ENCODE assay signal across 19 mouse cellular contexts in the genomic region with DNA sequence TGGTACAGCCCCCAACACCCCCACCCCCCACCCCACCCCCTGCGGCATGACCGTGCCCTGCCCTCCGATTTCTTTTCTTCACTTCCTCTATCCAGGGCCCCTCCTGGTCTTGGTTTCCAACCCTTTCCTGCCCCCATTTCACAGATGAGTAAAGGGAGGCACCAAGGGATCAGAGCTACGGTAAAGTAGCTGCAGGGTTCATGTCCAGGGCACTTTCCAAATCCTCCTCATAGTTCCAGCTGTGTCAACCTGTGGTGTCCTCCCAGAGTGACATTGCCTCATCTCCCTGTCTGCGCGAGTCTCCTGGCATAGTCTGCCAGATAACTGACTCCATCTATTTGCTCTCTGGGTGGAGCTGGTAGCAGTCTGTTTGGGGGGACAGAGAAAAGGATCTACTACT. TPM values are rescaled to one million over a fixed set of nuclear protein-coding genes. Genes with fewer than 3 reads are reported as not detected.
DNase-seq lines count a peak whose midpoint lies in the region; ATAC-seq and TF ChIP-seq lines count a peak whose summit lies in the region.
"Had no signal": no experiment of that assay in that cellular context is flagged by ENCODE, and none has a peak within 500 bp of the region (broad histone marks: within the 10 kb centered on the region; RNA-seq: fewer than 3 reads in every experiment).

No protein-coding gene starts in this region.

- no peaks in the 10 kb centered on the region for H3K36me3 ChIP-seq in hindbrain, embryonic 10.5 days
- H3K36me3 ChIP-seq in hindbrain, embryonic 12.5 days = no peaks in the 10 kb centered on the region
- H3K36me3 ChIP-seq in lung, embryonic 15.5 days = peaks cover 12% of the 10 kb centered on the region; the same call in 1 of the 2 replicates
- no peaks in the 10 kb centered on the region for H3K36me3 ChIP-seq in liver, postnatal 0 days (replicated peaks; ENCODE audit: insufficient read depth, low read length)
- H3K36me3 ChIP-seq: limb, embryonic 12.5 days; midbrain, embryonic 15.5 days had no signal

- H3K4me3 ChIP-seq in hindbrain, embryonic 10.5 days = no peak overlapping the region
- H3K4me3 ChIP-seq in hindbrain, embryonic 12.5 days = no peak overlapping the region
- no peak overlapping the region for H3K4me3 ChIP-seq in lung, embryonic 15.5 days
- no peak overlapping the region for H3K4me3 ChIP-seq in liver, postnatal 0 days (ENCODE audit: low read depth, low read length)
- H3K4me3 ChIP-seq: limb, embryonic 12.5 days; midbrain, embryonic 15.5 days had no signal

- no peak overlapping the region for H3K9ac ChIP-seq in hindbrain, embryonic 12.5 days
- H3K9ac ChIP-seq in lung, embryonic 15.5 days = no peak overlapping the region
- no peak overlapping the region for H3K9ac ChIP-seq in liver, postnatal 0 days (replicated peaks)
- H3K9ac ChIP-seq: hindbrain, embryonic 14.5 days; limb, embryonic 12.5 days; midbrain, embryonic 15.5 days had no signal

- ATAC-seq in hindbrain, embryonic 12.5 days (ENCODE audit: low FRiP score) = no peak
- ATAC-seq in lung, embryonic 15.5 days (ENCODE audit: borderline replicate concordance, extremely low read depth, low FRiP score, low TSS enrichment) = no peak
- peak; percentile 79 for ATAC-seq in liver, postnatal 0 days
- ATAC-seq: intestine, embryonic 16.5 days; midbrain, embryonic 15.5 days had no signal

- 0 out of 2 replicates have a peak overlapping the region, but pooled peaks have one; percentile 4 for H3K27ac ChIP-seq in hindbrain, embryonic 10.5 days
- no peak overlapping the region for H3K27ac ChIP-seq in hindbrain, embryonic 12.5 days
- H3K27ac ChIP-seq in lung, embryonic 15.5 days = 0 out of 2 replicates have a peak overlapping the region, but pooled peaks have one; percentile 2
- H3K27ac ChIP-seq in liver, postnatal 0 days (ENCODE audit: low read depth) = no peak overlapping the region
- H3K27ac ChIP-seq: hindbrain, embryonic 14.5 days; midbrain, embryonic 15.5 days had no signal

- no peak for TF ChIP-seq CTCF in liver, postnatal 0 days (IDR thresholded peaks at IDR 0.05; ENCODE audit: low read depth)

- peak; percentile 92 for DNase-seq in heart, adult 11 months
- DNase-seq in heart, adult 8-10 months (ENCODE audit: low spot score) = no peak
- DNase-seq in hindbrain, embryonic 10.5 days (ENCODE audit: low spot score) = no peak
- DNase-seq in lung, postnatal 36 days = no peak
- DNase-seq in liver, postnatal 0 days = no peak
- DNase-seq in B cell, adult 2 months = no peak
- DNase-seq: adrenal gland, postnatal 25 days; cerebellum, adult 2 months; gastrocnemius, postnatal 25 days; lung, adult 2 months; right cerebral cortex, postnatal 4 days; thymus, postnatal 36 days had no signal

- no peaks in the 10 kb centered on the region for H3K9me3 ChIP-seq in hindbrain, embryonic 10.5 days
- H3K9me3 ChIP-seq in hindbrain, embryonic 12.5 days (replicated peaks) = no peaks in the 10 kb centered on the region
- no peaks in the 10 kb centered on the region for H3K9me3 ChIP-seq in lung, embryonic 15.5 days
- no peaks in the 10 kb centered on the region for H3K9me3 ChIP-seq in liver, postnatal 0 days (ENCODE audit: low read length)
- H3K9me3 ChIP-seq: limb, embryonic 12.5 days; midbrain, embryonic 15.5 days had no signal

- H3K4me2 ChIP-seq in hindbrain, embryonic 12.5 days (replicated peaks) = no peak overlapping the region
- H3K4me2 ChIP-seq in lung, embryonic 15.5 days = no peak overlapping the region
- H3K4me2 ChIP-seq in liver, postnatal 0 days (ENCODE audit: low read depth, low read length) = no peak overlapping the region
- H3K4me2 ChIP-seq: hindbrain, embryonic 14.5 days; limb, embryonic 12.5 days; midbrain, embryonic 15.5 days had no signal

- no peaks in the 10 kb centered on the region for H3K27me3 ChIP-seq in hindbrain, embryonic 10.5 days (ENCODE audit: insufficient read depth, poor library complexity, severe bottlenecking)
- H3K27me3 ChIP-seq in hindbrain, embryonic 12.5 days = no peaks in the 10 kb centered on the region
- no peaks in the 10 kb centered on the region for H3K27me3 ChIP-seq in lung, embryonic 15.5 days
- H3K27me3 ChIP-seq in liver, postnatal 0 days (ENCODE audit: insufficient read depth, low read length) = no peaks in the 10 kb centered on the region
- H3K27me3 ChIP-seq: limb, embryonic 12.5 days; midbrain, embryonic 15.5 days had no signal

- H3K4me1 ChIP-seq in hindbrain, embryonic 10.5 days (replicated peaks) = peaks cover 28% of the 10 kb centered on the region
- H3K4me1 ChIP-seq in hindbrain, embryonic 12.5 days = peaks cover 13% of the 10 kb centered on the region; the same call in 1 of the 2 replicates
- peaks cover 14% of the 10 kb centered on the region for H3K4me1 ChIP-seq in lung, embryonic 15.5 days
- H3K4me1 ChIP-seq in liver, postnatal 0 days (ENCODE audit: insufficient read depth) = peaks cover 10% of the 10 kb centered on the region
- H3K4me1 ChIP-seq: limb, embryonic 12.5 days; midbrain, embryonic 15.5 days had no signal

- 88% methylated on average over 6 of the region's 6 CpGs for WGBS in hindbrain, embryonic 10.5 days
- WGBS in hindbrain, embryonic 12.5 days = 86% methylated on average over 6 of the region's 6 CpGs
- 74% methylated on average over 6 of the region's 6 CpGs for WGBS in lung, embryonic 15.5 days
- WGBS in liver, postnatal 0 days (ENCODE audit: insufficient replicate concordance) = 50% methylated on average over 6 of the region's 6 CpGs

- TF ChIP-seq EP300 in liver, postnatal 0 days (IDR thresholded peaks at IDR 0.05; ENCODE audit: low read depth) = no peak

RNA-seq across cellular contexts. Expression of a gene that starts 19.5 kb away (rescaled TPM):
- total RNA-seq in heart, adult 8-10 months (2022) = 100 to 1,000 TPM; 111 to 143 (median 126) TPM
- 28.8 and 35.8 TPM in 2 replicates for polyA plus RNA-seq in hindbrain, embryonic 10.5 days (2016; fragmentation: Nextera tagmentation; extraction: Ambion mirVana)
- 31.6 and 32.1 TPM in 2 replicates for polyA plus RNA-seq in hindbrain, embryonic 12.5 days (2016; fragmentation: Nextera tagmentation; extraction: Ambion mirVana)
- 102 and 107 TPM in 2 replicates for polyA plus RNA-seq in lung, embryonic 15.5 days (2015; fragmentation: Nextera tagmentation; extraction: Ambion mirVana)
- 29.9 and 30.2 TPM in 2 replicates for polyA plus RNA-seq in liver, postnatal 0 days (2015; fragmentation: Nextera tagmentation; extraction: Ambion mirVana)

RNA-seq across cellular contexts. Expression of a gene that starts 38.1 kb away (rescaled TPM):
- total RNA-seq in heart, adult 8-10 months (2022) = 1 to 10 TPM; 5.5 to 6.0 (median 5.8) TPM
- 25.9 and 29.5 TPM in 2 replicates for polyA plus RNA-seq in hindbrain, embryonic 10.5 days (2016; fragmentation: Nextera tagmentation; extraction: Ambion mirVana)
- 19.5 and 20.1 TPM in 2 replicates for polyA plus RNA-seq in hindbrain, embryonic 12.5 days (2016; fragmentation: Nextera tagmentation; extraction: Ambion mirVana)
- 27.9 and 28.6 TPM in 2 replicates for polyA plus RNA-seq in lung, embryonic 15.5 days (2015; fragmentation: Nextera tagmentation; extraction: Ambion mirVana)
- 85.3 and 95.9 TPM in 2 replicates for polyA plus RNA-seq in liver, postnatal 0 days (2015; fragmentation: Nextera tagmentation; extraction: Ambion mirVana)

RNA-seq across cellular contexts. Expression of a gene that starts 44.3 kb away (rescaled TPM):
- 100 to 1,000 TPM; 656 to 809 (median 697) TPM for total RNA-seq in heart, adult 8-10 months (2022)
- 26.9 and 37.6 TPM in 2 replicates for polyA plus RNA-seq in hindbrain, embryonic 10.5 days (2016; fragmentation: Nextera tagmentation; extraction: Ambion mirVana)
- polyA plus RNA-seq in hindbrain, embryonic 12.5 days (2016; fragmentation: Nextera tagmentation; extraction: Ambion mirVana) = 40.4 and 43.2 TPM in 2 replicates
- polyA plus RNA-seq in lung, embryonic 15.5 days (2015; fragmentation: Nextera tagmentation; extraction: Ambion mirVana) = 53.6 and 60.6 TPM in 2 replicates
- polyA plus RNA-seq in liver, postnatal 0 days (2015; fragmentation: Nextera tagmentation; extraction: Ambion mirVana) = 1.3 and 5.9 TPM in 2 replicates
- total RNA-seq: megakaryocyte, adult 5-6 weeks had no signal

RNA-seq across cellular contexts. Expression of a gene that starts 47.0 kb away (rescaled TPM):
- total RNA-seq in heart, adult 8-10 months (2022) = 10 to 100 TPM; 23.3 to 27.1 (median 25.7) TPM
- 121 and 125 TPM in 2 replicates for polyA plus RNA-seq in hindbrain, embryonic 10.5 days (2016; fragmentation: Nextera tagmentation; extraction: Ambion mirVana)
- 99.0 and 101 TPM in 2 replicates for polyA plus RNA-seq in hindbrain, embryonic 12.5 days (2016; fragmentation: Nextera tagmentation; extraction: Ambion mirVana)
- 89.6 and 98.7 TPM in 2 replicates for polyA plus RNA-seq in lung, embryonic 15.5 days (2015; fragmentation: Nextera tagmentation; extraction: Ambion mirVana)
- 49.5 and 53.7 TPM in 2 replicates for polyA plus RNA-seq in liver, postnatal 0 days (2015; fragmentation: Nextera tagmentation; extraction: Ambion mirVana)

RNA-seq across cellular contexts. Expression of a gene that starts 55.0 kb away (rescaled TPM):
- total RNA-seq in heart, adult 8-10 months (2022) = 10 to 100 TPM; 16.4 to 28.8 (median 21.7) TPM
- 27.6 and 39.1 TPM in 2 replicates for polyA plus RNA-seq in hindbrain, embryonic 10.5 days (2016; fragmentation: Nextera tagmentation; extraction: Ambion mirVana)
- 33.5 and 34.8 TPM in 2 replicates for polyA plus RNA-seq in hindbrain, embryonic 12.5 days (2016; fragmentation: Nextera tagmentation; extraction: Ambion mirVana)
- 40.5 and 41.4 TPM in 2 replicates for polyA plus RNA-seq in lung, embryonic 15.5 days (2015; fragmentation: Nextera tagmentation; extraction: Ambion mirVana)
- 7.6 and 8.3 TPM in 2 replicates for polyA plus RNA-seq in liver, postnatal 0 days (2015; fragmentation: Nextera tagmentation; extraction: Ambion mirVana)

Comparison
In these comparisons a context has a peak if more than half of its experiments do, and no peak if none do; other contexts are left out.
1. H3K27ac ChIP-seq: peak in hindbrain, embryonic 10.5 days (single experiment) and lung, embryonic 15.5 days (single experiment); none in hindbrain, embryonic 12.5 days (single experiment) and liver, postnatal 0 days (single experiment).